Mouse (Mus musculus): Measurements from ENCODE around the gene Tmprss4. TPM values are rescaled to one million over a fixed set of nuclear protein-coding genes. Genes with fewer than 3 reads are reported as not detected.

The Tmprss4 gene
- polyA plus RNA-seq (2015; fragmentation: Nextera tagmentation; extraction: Ambion mirVana): not detected in 2 replicates

DNA sequence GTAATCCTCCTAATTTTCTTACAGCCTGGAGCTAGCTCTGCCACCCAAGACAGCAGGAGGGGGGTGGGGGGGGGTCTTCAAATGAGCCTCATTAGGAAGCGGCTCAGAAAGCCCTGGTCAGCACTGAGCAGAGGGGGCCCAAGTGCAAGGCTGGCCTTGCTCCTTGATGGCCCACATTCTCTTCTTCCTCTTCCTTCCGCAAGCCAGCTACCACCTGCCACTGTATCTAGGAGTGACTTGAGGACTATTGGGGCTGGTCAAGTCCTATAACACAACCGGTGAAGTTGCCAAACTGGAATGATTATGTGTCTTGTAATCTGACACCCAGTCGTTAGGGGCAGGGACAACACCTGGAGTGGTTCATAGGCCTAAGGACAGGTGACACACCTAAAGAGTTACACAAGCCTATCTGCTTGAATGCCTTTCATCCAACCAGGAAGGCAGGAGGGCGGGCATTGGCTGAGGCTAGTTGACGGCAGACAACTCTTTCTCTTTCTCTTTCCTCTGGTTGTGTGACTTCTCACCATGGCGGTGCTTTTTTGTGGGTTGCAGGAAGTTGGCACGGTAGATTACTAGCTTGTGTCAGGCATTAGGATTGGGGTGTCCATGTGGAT is at the start of gene Tmprss4:
TSS of gene Tmprss4 (minus strand) at position 296 of the 614 bp plus-strand sequence.
- Histone ChIP-seq H3K9ac (replicated peaks; ENCODE audit: low read depth, low read length) (no peak within 1 kb of the TSS), H3K27me3 (replicated peaks; ENCODE audit: control insufficient read depth, insufficient read depth, low read length) (no peaks in the 10 kb centered on the region), H3K4me3 (replicated peaks; ENCODE audit: low read length) (no peak within 1 kb of the TSS), H3K27ac (ENCODE audit: low read length) (no peak within 1 kb of the TSS), H3K4me1 (replicated peaks; ENCODE audit: control insufficient read depth, insufficient read depth, low read length) (no peaks in the 10 kb centered on the region), H3K36me3 (ENCODE audit: control insufficient read depth, insufficient read depth) (no peaks in the 10 kb centered on the region), H3K9me3 (ENCODE audit: control insufficient read depth, low read length) (no peaks in the 10 kb centered on the region), H3K4me2 (ENCODE audit: low read length) (no peak within 1 kb of the TSS)
- ATAC-seq: no peak
- 83% methylated on average over 8 of the region's 8 CpGs for WGBS

DNA sequence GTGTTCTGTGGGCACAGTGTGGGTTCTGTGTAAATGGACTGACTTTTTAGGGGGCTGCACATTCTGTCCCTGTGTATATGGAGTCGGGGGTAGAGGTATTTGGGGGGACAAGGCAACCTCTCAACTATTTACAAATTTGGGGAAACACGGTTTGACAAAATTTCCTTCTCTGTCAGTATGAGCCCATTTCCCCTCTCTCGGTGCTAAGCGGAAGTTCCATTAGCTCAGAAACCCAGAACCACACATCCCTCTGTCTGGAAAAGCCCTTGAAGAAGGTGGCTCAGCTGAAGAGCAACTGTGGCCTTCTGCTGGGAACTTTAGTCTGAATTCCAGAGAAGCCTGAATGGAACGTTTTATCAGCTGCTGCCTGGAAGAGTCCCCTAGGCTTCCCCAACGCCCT is 48.5 kb upstream of the Tmprss4 start:
- Histone ChIP-seq H3K4me1 (replicated peaks; ENCODE audit: control insufficient read depth, insufficient read depth, low read length) (no peaks in the 10 kb centered on the region), H3K4me2 (ENCODE audit: low read length) (no peak overlapping the region), H3K36me3 (ENCODE audit: control insufficient read depth, insufficient read depth) (no peaks in the 10 kb centered on the region), H3K27ac (ENCODE audit: low read length) (no peak overlapping the region), H3K9ac (replicated peaks; ENCODE audit: low read depth, low read length) (no peak overlapping the region), H3K4me3 (replicated peaks; ENCODE audit: low read length) (no peak overlapping the region), H3K9me3 (ENCODE audit: control insufficient read depth, low read length) (no peaks in the 10 kb centered on the region), H3K27me3 (replicated peaks; ENCODE audit: control insufficient read depth, insufficient read depth, low read length) (no peaks in the 10 kb centered on the region)
- 77% methylated on average over 6 of the region's 6 CpGs for WGBS
- no peak for ATAC-seq

DNA sequence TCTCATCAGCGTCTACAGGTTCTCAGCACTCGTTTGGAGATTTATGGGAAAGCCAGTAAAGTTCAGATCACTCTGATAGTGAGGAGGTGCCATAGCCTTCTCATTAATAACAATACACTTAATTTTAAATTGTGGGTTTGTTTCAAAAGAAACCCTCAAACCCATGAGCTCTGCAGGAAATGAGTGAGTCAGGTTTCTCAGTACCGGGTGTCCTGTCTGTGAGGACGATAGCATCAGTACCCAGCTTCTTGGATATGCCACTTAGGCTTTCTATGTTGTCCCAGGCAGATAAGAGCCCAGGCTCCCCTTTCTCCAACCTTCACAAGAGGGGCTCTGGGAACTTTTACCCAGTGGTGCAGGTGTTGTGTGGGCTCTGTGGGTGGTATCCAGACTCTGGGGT is 48.1 kb upstream of the Tmprss4 start:
- no peak for ATAC-seq
- Histone ChIP-seq H3K4me3 (replicated peaks; ENCODE audit: low read length) (no peak overlapping the region), H3K9ac (replicated peaks; ENCODE audit: low read depth, low read length) (no peak overlapping the region), H3K9me3 (ENCODE audit: control insufficient read depth, low read length) (no peaks in the 10 kb centered on the region), H3K4me1 (replicated peaks; ENCODE audit: control insufficient read depth, insufficient read depth, low read length) (no peaks in the 10 kb centered on the region), H3K4me2 (ENCODE audit: low read length) (no peak overlapping the region), H3K36me3 (ENCODE audit: control insufficient read depth, insufficient read depth) (no peaks in the 10 kb centered on the region), H3K27me3 (replicated peaks; ENCODE audit: control insufficient read depth, insufficient read depth, low read length) (no peaks in the 10 kb centered on the region), H3K27ac (ENCODE audit: low read length) (no peak overlapping the region)
- 79% methylated on average over 4 of the region's 4 CpGs for WGBS

DNA sequence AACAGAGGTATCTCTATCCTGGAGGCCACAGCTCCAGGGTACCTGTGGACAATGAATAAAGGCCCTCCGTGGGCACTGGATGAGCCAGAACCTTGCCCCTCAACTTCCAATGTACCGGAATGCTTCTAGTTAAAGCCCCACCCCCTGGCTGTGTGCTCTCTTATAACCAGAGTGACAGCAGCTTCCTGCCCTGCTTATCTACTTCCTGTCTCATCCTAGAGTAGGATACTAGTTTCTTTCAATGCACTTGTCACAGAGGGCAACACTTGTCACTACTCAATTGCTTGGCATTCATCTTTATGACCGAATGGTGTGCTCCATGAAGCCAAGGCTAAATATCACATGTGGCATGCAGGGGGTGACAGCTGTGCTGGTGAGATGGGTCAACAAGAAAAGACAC is 47.4 kb upstream of the Tmprss4 start:
- 69% methylated on average over 3 of the region's 3 CpGs for WGBS

DNA sequence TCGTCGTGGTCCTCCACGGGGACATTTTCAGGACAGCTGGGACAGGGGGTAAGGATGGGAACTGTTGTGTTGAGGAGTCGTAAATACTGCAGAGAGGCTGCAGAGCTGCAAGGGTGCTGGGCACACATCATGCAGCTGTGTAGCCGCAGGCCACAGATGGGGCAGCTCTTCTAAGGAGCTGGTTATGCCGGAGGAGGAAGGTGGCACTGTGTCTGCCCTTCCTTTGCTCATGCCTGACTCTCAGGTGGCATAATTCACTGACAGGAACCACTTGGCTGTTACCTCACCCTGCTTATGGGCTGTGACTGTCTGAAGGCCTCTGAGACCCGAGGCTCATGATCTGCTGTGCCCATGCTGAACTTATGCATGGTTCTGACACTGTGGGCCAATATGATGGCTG is 46.4 kb upstream of the Tmprss4 start:
- no peaks in the 10 kb centered on the region for H3K27me3 ChIP-seq (replicated peaks; ENCODE audit: control insufficient read depth, insufficient read depth, low read length)
- H3K4me2 ChIP-seq (ENCODE audit: low read length): no peak overlapping the region
- no peak overlapping the region for H3K4me3 ChIP-seq (replicated peaks; ENCODE audit: low read length)
- no peaks in the 10 kb centered on the region for H3K36me3 ChIP-seq (ENCODE audit: control insufficient read depth, insufficient read depth)
- no peaks in the 10 kb centered on the region for H3K4me1 ChIP-seq (replicated peaks; ENCODE audit: control insufficient read depth, insufficient read depth, low read length)
- H3K27ac ChIP-seq (ENCODE audit: low read length): no peak overlapping the region
- 91% methylated on average over 7 of the region's 7 CpGs for WGBS
- no peak for ATAC-seq
- H3K9me3 ChIP-seq (ENCODE audit: control insufficient read depth, low read length): no peaks in the 10 kb centered on the region
- H3K9ac ChIP-seq (replicated peaks; ENCODE audit: low read depth, low read length): no peak overlapping the region

More for the DNA sequence above, 47.4 kb upstream of the Tmprss4 start:
- Histone ChIP-seq H3K9ac (replicated peaks; ENCODE audit: low read depth, low read length) (no peak overlapping the region), H3K4me2 (ENCODE audit: low read length) (no peak overlapping the region), H3K4me3 (replicated peaks; ENCODE audit: low read length) (no peak overlapping the region), H3K4me1 (replicated peaks; ENCODE audit: control insufficient read depth, insufficient read depth, low read length) (no peaks in the 10 kb centered on the region), H3K36me3 (ENCODE audit: control insufficient read depth, insufficient read depth) (no peaks in the 10 kb centered on the region), H3K27ac (ENCODE audit: low read length) (no peak overlapping the region), H3K9me3 (ENCODE audit: control insufficient read depth, low read length) (no peaks in the 10 kb centered on the region), H3K27me3 (replicated peaks; ENCODE audit: control insufficient read depth, insufficient read depth, low read length) (no peaks in the 10 kb centered on the region)
- no peak for ATAC-seq

DNA sequence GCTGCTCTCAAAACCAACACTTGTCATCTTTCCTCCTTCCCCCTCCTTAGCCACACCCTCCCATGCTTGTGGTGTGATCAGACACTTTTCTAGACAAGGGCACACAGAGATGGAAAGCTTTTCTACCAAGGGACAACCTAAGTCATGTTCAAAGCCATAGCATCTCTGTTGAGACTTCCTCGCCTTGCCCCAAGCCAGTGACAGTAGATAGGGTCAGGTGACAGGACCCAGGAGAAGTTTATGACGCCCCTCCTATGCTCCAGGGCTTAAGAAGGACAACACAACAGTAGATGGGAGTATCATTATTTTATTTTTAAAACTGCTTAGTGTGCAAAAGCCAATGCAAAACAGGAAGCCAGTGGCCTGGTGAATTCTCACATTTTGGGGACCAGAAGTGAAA is 43.6 kb upstream of the Tmprss4 start:
- ATAC-seq: no peak
- no peaks in the 10 kb centered on the region for H3K9me3 ChIP-seq (ENCODE audit: control insufficient read depth, low read length)

DNA sequence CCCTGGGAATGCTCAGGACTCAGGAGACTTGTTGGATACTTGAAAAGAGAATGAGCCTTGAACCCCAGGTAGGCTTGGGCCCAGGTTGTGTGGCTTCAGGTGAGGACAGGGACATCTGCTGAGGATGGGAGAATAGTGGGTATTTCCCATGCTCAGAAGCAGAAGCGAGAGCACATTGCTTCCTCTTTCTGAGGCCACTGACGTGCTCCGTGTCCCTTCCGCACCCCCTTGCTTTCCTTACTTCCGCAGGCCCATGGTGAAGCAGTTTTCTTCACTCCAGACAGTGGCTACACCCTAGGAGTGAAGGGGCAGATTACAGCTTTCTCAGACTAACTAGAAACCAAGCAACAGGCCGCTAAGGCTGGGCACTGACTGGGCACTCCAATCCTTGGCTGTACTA is 42.2 kb upstream of the Tmprss4 start:
- Histone ChIP-seq H3K4me1 (replicated peaks; ENCODE audit: control insufficient read depth, insufficient read depth, low read length) (no peaks in the 10 kb centered on the region), H3K4me3 (replicated peaks; ENCODE audit: low read length) (no peak overlapping the region), H3K27ac (ENCODE audit: low read length) (no peak overlapping the region), H3K27me3 (replicated peaks; ENCODE audit: control insufficient read depth, insufficient read depth, low read length) (no peaks in the 10 kb centered on the region), H3K9me3 (ENCODE audit: control insufficient read depth, low read length) (no peaks in the 10 kb centered on the region), H3K9ac (replicated peaks; ENCODE audit: low read depth, low read length) (no peak overlapping the region), H3K4me2 (ENCODE audit: low read length) (no peak overlapping the region), H3K36me3 (ENCODE audit: control insufficient read depth, insufficient read depth) (no peaks in the 10 kb centered on the region)
- WGBS: 89% methylated on average over 6 of the region's 6 CpGs
- no peak for ATAC-seq

More for the DNA sequence above, 43.6 kb upstream of the Tmprss4 start:
- Histone ChIP-seq H3K4me1 (replicated peaks; ENCODE audit: control insufficient read depth, insufficient read depth, low read length) (no peaks in the 10 kb centered on the region), H3K9ac (replicated peaks; ENCODE audit: low read depth, low read length) (no peak overlapping the region), H3K27ac (ENCODE audit: low read length) (no peak overlapping the region), H3K36me3 (ENCODE audit: control insufficient read depth, insufficient read depth) (no peaks in the 10 kb centered on the region), H3K27me3 (replicated peaks; ENCODE audit: control insufficient read depth, insufficient read depth, low read length) (no peaks in the 10 kb centered on the region), H3K4me2 (ENCODE audit: low read length) (no peak overlapping the region), H3K4me3 (replicated peaks; ENCODE audit: low read length) (no peak overlapping the region)
- WGBS: 67% methylated on average over 2 of the region's 2 CpGs

DNA sequence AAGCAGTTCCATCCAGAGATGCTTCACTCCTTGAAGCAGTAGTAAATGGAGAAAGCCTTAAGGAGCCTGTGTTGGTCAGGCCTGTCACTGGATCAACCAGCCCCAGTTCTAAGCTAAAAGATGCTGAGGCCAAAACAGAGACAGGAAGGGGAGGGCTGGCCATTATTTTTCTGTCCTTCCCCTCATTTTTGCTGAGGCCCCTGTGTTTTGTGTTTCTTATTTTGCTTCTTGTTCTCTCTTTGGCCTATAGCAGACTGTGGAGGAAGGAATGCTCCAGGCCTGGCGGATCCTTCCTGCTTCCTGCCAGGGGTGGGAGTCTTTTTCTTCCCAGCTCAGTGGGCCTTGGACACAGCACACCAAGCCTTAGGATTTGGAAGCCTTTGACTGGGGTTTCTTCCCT is 41.5 kb upstream of the Tmprss4 start:
- Histone ChIP-seq H3K27me3 (replicated peaks; ENCODE audit: control insufficient read depth, insufficient read depth, low read length) (no peaks in the 10 kb centered on the region), H3K27ac (ENCODE audit: low read length) (no peak overlapping the region), H3K9ac (replicated peaks; ENCODE audit: low read depth, low read length) (no peak overlapping the region), H3K4me2 (ENCODE audit: low read length) (no peak overlapping the region), H3K9me3 (ENCODE audit: control insufficient read depth, low read length) (no peaks in the 10 kb centered on the region), H3K4me1 (replicated peaks; ENCODE audit: control insufficient read depth, insufficient read depth, low read length) (no peaks in the 10 kb centered on the region), H3K36me3 (ENCODE audit: control insufficient read depth, insufficient read depth) (no peaks in the 10 kb centered on the region), H3K4me3 (replicated peaks; ENCODE audit: low read length) (no peak overlapping the region)
- 79% methylated on average over 1 of the region's 1 CpGs for WGBS
- ATAC-seq: no peak

DNA sequence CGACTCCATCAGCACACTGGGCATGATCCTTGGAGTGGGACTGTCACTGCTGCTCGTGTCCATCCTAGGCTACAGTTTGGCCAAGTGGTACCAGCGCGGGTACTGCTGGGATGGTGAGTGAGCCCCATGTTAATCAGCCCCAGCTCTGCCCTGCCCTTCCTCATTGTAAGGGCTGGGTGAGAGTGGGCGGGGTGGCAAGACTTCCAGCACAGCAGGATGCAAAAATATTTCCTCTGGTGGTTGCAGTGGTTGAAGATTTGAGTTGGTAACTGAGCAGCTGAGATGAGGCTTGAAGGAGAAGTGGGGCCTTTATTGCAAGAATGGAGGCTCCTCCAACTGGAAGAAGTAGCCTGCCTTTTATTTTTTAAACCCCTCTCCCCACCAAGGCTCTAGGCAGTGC is 37.5 kb upstream of the Tmprss4 start:
- 77% methylated on average over 5 of the region's 5 CpGs for WGBS

DNA sequence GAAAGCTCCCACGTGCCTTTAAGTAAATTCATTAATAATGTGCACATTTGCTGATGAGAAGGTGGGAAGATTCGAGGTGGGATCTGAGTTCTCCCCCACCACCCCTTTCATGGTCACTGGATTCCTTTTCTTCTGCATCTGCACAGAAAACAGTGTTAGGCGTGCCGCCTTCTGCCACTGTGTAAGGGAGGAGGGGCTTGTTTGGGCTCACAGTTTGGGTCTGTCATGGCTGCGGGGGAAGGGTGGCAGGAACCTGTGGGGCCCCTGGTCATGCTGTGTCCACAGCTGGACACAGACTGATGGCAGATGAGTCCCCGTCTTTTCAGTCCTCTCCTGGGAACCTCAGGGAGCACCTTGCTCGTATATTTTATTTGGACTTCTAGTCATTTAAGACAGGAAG is 32.9 kb upstream of the Tmprss4 start:
- Histone ChIP-seq H3K9me3 (ENCODE audit: control insufficient read depth, low read length) (no peaks in the 10 kb centered on the region), H3K27me3 (replicated peaks; ENCODE audit: control insufficient read depth, insufficient read depth, low read length) (no peaks in the 10 kb centered on the region), H3K4me3 (replicated peaks; ENCODE audit: low read length) (no peak overlapping the region), H3K4me2 (ENCODE audit: low read length) (no peak overlapping the region), H3K4me1 (replicated peaks; ENCODE audit: control insufficient read depth, insufficient read depth, low read length) (no peaks in the 10 kb centered on the region), H3K9ac (replicated peaks; ENCODE audit: low read depth, low read length) (no peak overlapping the region), H3K36me3 (ENCODE audit: control insufficient read depth, insufficient read depth) (no peaks in the 10 kb centered on the region), H3K27ac (ENCODE audit: low read length) (no peak overlapping the region)
- ATAC-seq: no peak
- 46% methylated on average over 7 of the region's 7 CpGs for WGBS

More for the DNA sequence above, 37.5 kb upstream of the Tmprss4 start:
- Histone ChIP-seq H3K27ac (ENCODE audit: low read length) (no peak overlapping the region), H3K4me2 (ENCODE audit: low read length) (no peak overlapping the region), H3K36me3 (ENCODE audit: control insufficient read depth, insufficient read depth) (no peaks in the 10 kb centered on the region), H3K4me1 (replicated peaks; ENCODE audit: control insufficient read depth, insufficient read depth, low read length) (no peaks in the 10 kb centered on the region), H3K9ac (replicated peaks; ENCODE audit: low read depth, low read length) (no peak overlapping the region), H3K27me3 (replicated peaks; ENCODE audit: control insufficient read depth, insufficient read depth, low read length) (no peaks in the 10 kb centered on the region), H3K9me3 (ENCODE audit: control insufficient read depth, low read length) (no peaks in the 10 kb centered on the region), H3K4me3 (replicated peaks; ENCODE audit: low read length) (no peak overlapping the region)
- no peak for ATAC-seq

Measured in forebrain, embryonic 16.5 days (tissue).